Mouse (Mus musculus): ENCODE results near the gene Galnt16. TPM values are rescaled to one million over a fixed set of nuclear protein-coding genes. Genes with fewer than 3 reads are reported as not detected.

Gene Galnt16
- polyA plus RNA-seq, 1 experiment from 2014 or later, result 22.7 TPM

Other genes with a start within 250 kb of the Galnt16 start
- 25.3 and 25.6 TPM in 2 replicates for gene Dcaf5, start 81.7 kb upstream of the Galnt16 start, polyA plus RNA-seq (2014; fragmentation: Nextera tagmentation; extraction: Ambion mirVana)
- gene Exd2, start 55.2 kb upstream of the Galnt16 start, polyA plus RNA-seq (2014; fragmentation: Nextera tagmentation; extraction: Ambion mirVana), result 60.9 and 63.6 TPM in 2 replicates
- gene Slc39a9, start 125.6 kb downstream of the Galnt16 start, polyA plus RNA-seq (2014; fragmentation: Nextera tagmentation; extraction: Ambion mirVana), result 27.7 and 31.5 TPM in 2 replicates
- 193 and 264 TPM in 2 replicates for gene Erh, start 126.1 kb downstream of the Galnt16 start, polyA plus RNA-seq (2014; fragmentation: Nextera tagmentation; extraction: Ambion mirVana)
- 6.8 and 9.3 TPM in 2 replicates for gene Plekhd1, start 174.3 kb downstream of the Galnt16 start, polyA plus RNA-seq (2014; fragmentation: Nextera tagmentation; extraction: Ambion mirVana)
- gene Ccdc177, start 242.4 kb downstream of the Galnt16 start, polyA plus RNA-seq (2014; fragmentation: Nextera tagmentation; extraction: Ambion mirVana), result 3.1 and 3.6 TPM in 2 replicates

Measured in neural tube, embryonic 14.5 days (tissue).